Mouse (Mus musculus) spleen, adult 2 months (tissue): ENCODE measurements around the gene Rab40c. TPM values are rescaled to one million over a fixed set of nuclear protein-coding genes. Genes with fewer than 3 reads are reported as not detected.

Source experiments
- DNase-seq, 2 experiments: peaks; one replicate each; pipeline versions ENCODE4 v3.0.0 to v3.0.0-alpha.2; 2012 to 2021; ENCODE audit warnings: low spot score in 2 of 2, low read depth in 1 of 2
- H3K27ac ChIP-seq: fragments of 200-500 bp; 2 replicates; pipeline ENCODE4 v1.5.1; 2012; ENCODE audit warnings: low read length, inconsistent platforms; ENCODE audit not compliant: insufficient read depth
- H3K27me3 ChIP-seq: fragments of 200-500 bp; 2 replicates; pipeline ENCODE4 v1.6.1; 2012; ENCODE audit warnings: mild to moderate bottlenecking, moderate library complexity, low read length, inconsistent platforms; ENCODE audit not compliant: control insufficient read depth, insufficient read depth
- H3K36me3 ChIP-seq: fragments of 200-500 bp; 2 replicates; pipeline ENCODE4 v1.6.1; 2012; ENCODE audit warnings: mild to moderate bottlenecking, low read length, inconsistent platforms; ENCODE audit not compliant: control insufficient read depth, insufficient read depth
- H3K4me1 ChIP-seq: fragments of 200-500 bp; 2 replicates; pipeline ENCODE4 v1.6.1; 2011; ENCODE audit warnings: inconsistent platforms; ENCODE audit not compliant: control insufficient read depth, insufficient read depth, insufficient read length
- H3K4me3 ChIP-seq: fragments of 200-500 bp; 2 replicates; pipeline ENCODE4 v1.5.1; 2011; ENCODE audit warnings: mild to moderate bottlenecking, inconsistent platforms; ENCODE audit not compliant: insufficient read depth, insufficient read length; ENCODE audit errors: extremely low read depth
- CTCF ChIP-seq: fragments of 200-500 bp; IDR thresholded peaks from 2 replicates; pipeline ENCODE4 v1.5.1; 2011; ENCODE audit warnings: mild to moderate bottlenecking, inconsistent platforms; ENCODE audit not compliant: insufficient read depth, insufficient read length, insufficient replicate concordance; ENCODE audit errors: extremely low read depth
- POLR2A ChIP-seq: fragments of 200-500 bp; IDR thresholded peaks from 2 replicates; pipeline ENCODE4 v1.6.1; 2011; ENCODE audit warnings: low read depth, low read length, inconsistent platforms
- WGBS: fragments of 180-500 bp; shearing (Covaris S2); methylation state at CpG from one replicate; pipeline ENCODE4 v1.1.7; 2018; 5-methylcytosine and 5-hydroxymethylcytosine counted together
- polyA plus RNA-seq: library from polyadenylated mRNA; depleted of rRNA; stranded (reverse); fragments of >200 nt; gene quantifications from 2 replicates; pipeline ENCODE4 v1.2.3, GENCODE M21; 2012

Rab40c gene
- polyA plus RNA-seq, 1 experiment, result 31.6 TPM

GRCm38 (mm10) chr17:25903061-25903460, 16.5 kb downstream of the Rab40c start:
- 27% methylated on average over 3 of the region's 3 CpGs for WGBS
- TF ChIP-seq CTCF (no peak), POLR2A (no peak)
- Histone ChIP-seq H3K4me1 (no peaks in the 10 kb centered on the region; the same call in 1 of the 2 replicates), H3K27ac (no peak overlapping the region), H3K27me3 (no peaks in the 10 kb centered on the region), H3K4me3 (no peak overlapping the region), H3K36me3 (no peaks in the 10 kb centered on the region; the same call in 1 of the 2 replicates)
- DNase-seq, result peak in 1 of 2 experiments; percentile 42

GRCm38 (mm10) chr17:25900193-25900592, 19.3 kb downstream of the Rab40c start:
- Histone ChIP-seq H3K4me3 (no peak overlapping the region), H3K36me3 (no peaks in the 10 kb centered on the region; the same call in 1 of the 2 replicates), H3K27me3 (no peaks in the 10 kb centered on the region), H3K4me1 (peaks cover 4% of the 10 kb centered on the region; the same call in 1 of the 2 replicates), H3K27ac (no peak overlapping the region)
- TF ChIP-seq CTCF (no peak), POLR2A (no peak)
- 90% methylated on average over 1 of the region's 1 CpGs for WGBS
- DNase-seq, result no peak

- no peak overlapping the region for H3K4me3 ChIP-seq
- DNase-seq, result no peak
- TF ChIP-seq POLR2A (no peak), CTCF (no peak)
These were observed 23.6 kb downstream of the Rab40c start for GRCm38 (mm10) chr17:25895891-25896290.

DNA sequence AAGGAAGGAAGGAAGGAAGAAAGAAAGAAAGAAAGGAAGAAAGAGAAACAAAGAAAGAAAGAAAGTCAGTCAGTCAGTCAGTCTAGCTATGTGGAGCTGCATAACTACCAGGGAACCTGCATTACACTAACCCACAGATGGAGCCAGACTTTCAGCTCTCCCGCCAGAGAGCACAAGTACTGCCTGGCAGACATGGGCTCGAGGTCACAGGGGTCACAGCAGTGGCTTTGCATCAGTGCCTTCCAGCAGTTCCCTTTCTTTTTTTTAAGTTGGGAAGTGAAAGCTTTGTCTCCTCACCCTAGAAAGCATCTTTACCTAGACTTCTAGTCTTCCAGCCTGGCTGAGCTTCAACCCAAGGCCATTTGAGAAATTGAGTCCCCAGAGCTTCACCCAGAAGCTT, 24.1 kb downstream of the Rab40c start:
- no peaks in the 10 kb centered on the region for H3K27me3 ChIP-seq
- 0 out of 2 replicates have a peak, but pooled peaks cover 4% of the 10 kb centered on the region for H3K4me1 ChIP-seq
- WGBS, result 30% methylated on average over 2 of the region's 2 CpGs
- peaks cover under 1% of the 10 kb centered on the region for H3K36me3 ChIP-seq
- no peak for DNase-seq
- no peak overlapping the region for H3K27ac ChIP-seq
- TF ChIP-seq POLR2A (no peak), CTCF (no peak)
- H3K4me3 ChIP-seq, result no peak overlapping the region

More at GRCm38 (mm10) chr17:25895891-25896290, 23.6 kb downstream of the Rab40c start:
- H3K27ac ChIP-seq, result no peak overlapping the region
- 0 out of 2 replicates have a peak, but pooled peaks cover 4% of the 10 kb centered on the region for H3K4me1 ChIP-seq
- WGBS, result 95% methylated on average over 12 of the region's 12 CpGs
- H3K27me3 ChIP-seq, result no peaks in the 10 kb centered on the region
- H3K36me3 ChIP-seq, result no peaks in the 10 kb centered on the region; the same call in none of the 2 replicates

DNA sequence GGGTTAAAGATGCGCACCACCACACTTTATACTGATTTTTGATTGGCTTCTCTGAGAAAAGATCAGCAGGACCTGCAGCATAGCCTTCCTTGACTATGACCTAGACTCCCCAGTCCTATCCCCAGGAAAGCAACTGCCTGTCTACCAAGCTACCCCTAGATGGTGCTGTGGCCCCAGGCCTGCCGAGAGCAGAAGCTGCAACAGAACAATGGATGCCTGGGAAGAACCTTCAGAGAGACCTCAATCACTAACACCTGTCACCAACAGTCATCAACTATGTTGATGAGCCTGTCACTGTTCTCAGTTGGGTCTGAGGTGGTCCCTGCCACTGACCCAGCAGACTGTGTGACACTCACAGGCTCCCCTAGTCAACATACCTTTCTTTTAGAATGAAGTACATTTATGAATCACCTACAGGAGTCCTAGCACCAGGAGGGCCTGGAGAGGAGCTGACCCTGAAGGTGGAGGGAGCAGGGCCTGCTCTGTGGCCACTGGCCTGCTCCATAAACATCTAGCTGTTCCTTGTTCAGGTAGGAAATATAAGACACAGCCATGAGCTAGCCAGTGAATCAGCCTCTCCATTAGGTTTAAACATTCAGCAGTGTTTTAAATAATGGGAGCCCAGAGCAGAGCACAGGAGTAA, 25.4 kb downstream of the Rab40c start:
- Histone ChIP-seq H3K4me3 (no peak overlapping the region), H3K4me1 (0 out of 2 replicates have a peak, but pooled peaks cover 4% of the 10 kb centered on the region), H3K27me3 (no peaks in the 10 kb centered on the region), H3K27ac (no peak overlapping the region), H3K36me3 (peaks cover 4% of the 10 kb centered on the region)
- 43% methylated on average over 2 of the region's 2 CpGs for WGBS
- TF ChIP-seq CTCF (peak; percentile 96; the same call in 1 of the 2 replicates), POLR2A (no peak)
- DNase-seq, result peak; percentile 44 to 70

DNA sequence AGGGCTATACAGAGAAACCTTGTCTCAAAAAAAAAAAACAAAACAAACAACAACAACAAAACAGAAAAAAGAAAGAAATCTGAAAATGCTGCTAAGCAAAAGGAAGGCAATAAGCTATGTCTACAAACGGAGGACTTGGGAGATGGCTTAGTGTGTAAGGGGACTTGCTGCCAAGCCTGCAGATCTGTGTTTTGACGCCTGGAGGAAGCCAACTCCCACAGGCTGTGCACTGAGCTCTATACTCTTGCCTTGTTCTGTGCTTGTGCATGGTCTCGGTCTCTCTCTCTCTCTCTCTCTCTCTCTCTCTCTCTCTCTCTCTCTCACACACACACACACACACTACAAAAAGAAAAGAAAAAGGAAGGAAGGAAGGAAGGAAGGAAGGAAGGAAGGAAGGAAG, 30.7 kb downstream of the Rab40c start:
- peaks cover 15% of the 10 kb centered on the region for H3K36me3 ChIP-seq
- DNase-seq, result no peak
- no peaks in the 10 kb centered on the region for H3K4me1 ChIP-seq
- TF ChIP-seq CTCF (no peak), POLR2A (no peak)
- no peak overlapping the region for H3K27ac ChIP-seq
- H3K4me3 ChIP-seq, result no peak overlapping the region
- no peaks in the 10 kb centered on the region for H3K27me3 ChIP-seq
- WGBS, result 88% methylated on average over 3 of the region's 3 CpGs

- no peak for DNase-seq
- Histone ChIP-seq H3K27ac (no peak overlapping the region), H3K4me3 (no peak overlapping the region), H3K4me1 (no peaks in the 10 kb centered on the region), H3K27me3 (no peaks in the 10 kb centered on the region), H3K36me3 (peaks cover 21% of the 10 kb centered on the region)
- TF ChIP-seq POLR2A (no peak), CTCF (no peak)
- WGBS, result 88% methylated on average over 10 of the region's 10 CpGs
These were observed 32.1 kb downstream of the Rab40c start for GRCm38 (mm10) chr17:25887467-25887866.
